Mouse (Mus musculus) gastrocnemius, postnatal 36 days (tissue): ENCODE measurements around the gene Cavin2. TPM values are rescaled to one million over a fixed set of nuclear protein-coding genes. Genes with fewer than 3 reads are reported as not detected.
A peak's percentile ranks its signal among the peaks of the same experiment; 100 is the strongest.

Experiments used
- DNase-seq, 2 experiments: peaks; one replicate each; pipeline ENCODE4 v3.0.0; 2022
- intact Hi-C: fragments of 180-260 bp; cut with DNase I; formaldehyde crosslinking; loops from one replicate; pipeline ENCODE4 v1.15.1; 2025
- long read RNA-seq, 2 experiments: library from polyadenylated mRNA; stranded (forward); transcript quantifications; one replicate each; pipeline ENCODE4 v2.0.0; 2021
- total RNA-seq, 2 experiments: library from RNA; stranded (reverse); gene quantifications; 2 replicates each; pipeline ENCODE4 v1.2.3; 2021

The Cavin2 gene
- 10 to 100 TPM; 34.7 to 35.9 TPM for total RNA-seq
- long read RNA-seq, experiment 1, transcript Cavin2-201 (2 exons, 3,055 nt), result major isoform, 26 of 116 reads
- long read RNA-seq, experiment 1, partial matches to known transcripts, result 0 of 116 reads
- long read RNA-seq, experiment 1, other reads (novel, unspliced or antisense), result 90 of 116 reads
- long read RNA-seq, experiment 2, transcript Cavin2-201 (2 exons, 3,055 nt), result major isoform, 40 of 185 reads
- long read RNA-seq, experiment 2, partial matches to known transcripts, result 0 of 185 reads
- long read RNA-seq, experiment 2, other reads (novel, unspliced or antisense), result 145 of 185 reads

- peak; percentile 19 to 38 for DNase-seq
- intact Hi-C loops, result no loop called here
These were observed at the start of gene Cavin2 for GRCm38 (mm10) chr1:51288755-51289619. TSS of gene Cavin2 (plus strand) at chr1:51289126.

DNA sequence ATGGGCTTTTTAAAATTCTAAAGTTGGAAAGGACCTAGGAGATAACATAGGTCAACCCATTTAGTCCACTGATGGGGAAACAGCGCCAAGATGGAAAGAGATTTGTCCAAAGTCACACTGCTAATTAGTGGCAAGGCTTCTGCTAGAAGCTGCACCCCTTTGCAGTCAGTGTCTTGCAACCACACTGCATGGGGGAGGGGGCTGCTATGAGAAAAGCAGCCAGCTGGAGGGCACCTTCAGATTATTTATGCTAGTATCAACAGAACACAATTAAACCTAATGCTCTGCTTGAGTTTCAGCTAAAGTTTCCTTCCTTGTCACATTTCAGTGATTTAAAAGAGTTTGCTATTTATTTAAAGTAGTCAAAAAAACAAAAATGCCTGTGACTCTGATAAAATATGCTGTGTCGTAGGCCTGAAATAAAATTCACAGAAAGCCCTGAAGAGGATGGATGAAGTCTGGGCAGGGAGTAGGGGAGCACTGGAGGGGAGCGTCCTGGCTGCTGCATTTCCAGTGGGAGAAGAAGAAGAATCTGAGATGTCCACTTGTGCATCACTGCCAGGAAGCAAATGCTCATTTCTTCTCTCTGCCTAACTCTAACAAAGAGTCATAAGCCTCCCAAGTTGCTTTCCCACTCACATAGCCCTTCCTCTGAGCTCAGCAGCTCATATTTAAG, 47.5 kb upstream of the Cavin2 start:
- intact Hi-C loops, result no loop called here
- DNase-seq, result no peak

DNA sequence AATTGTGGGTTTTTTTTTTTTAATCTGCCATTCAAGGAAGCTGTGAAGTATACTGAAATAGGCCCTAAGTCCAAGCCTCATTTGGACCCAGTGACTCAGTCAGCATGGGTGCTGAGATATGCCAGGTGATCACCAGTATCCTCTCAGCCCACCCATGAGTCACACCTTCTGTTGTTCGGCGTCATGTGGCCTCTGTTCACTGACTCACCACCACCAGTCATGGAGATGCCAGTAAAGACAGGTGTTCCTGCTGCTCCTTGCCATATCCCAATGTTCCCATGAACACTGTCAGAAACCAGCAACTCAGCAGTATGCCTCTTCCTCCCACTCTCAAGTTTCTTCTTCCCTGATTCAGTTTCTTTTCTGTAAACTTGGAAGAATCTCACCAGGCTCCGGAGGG, 45.6 kb upstream of the Cavin2 start:
- no peak for DNase-seq
- intact Hi-C loops, result no loop called here

DNA sequence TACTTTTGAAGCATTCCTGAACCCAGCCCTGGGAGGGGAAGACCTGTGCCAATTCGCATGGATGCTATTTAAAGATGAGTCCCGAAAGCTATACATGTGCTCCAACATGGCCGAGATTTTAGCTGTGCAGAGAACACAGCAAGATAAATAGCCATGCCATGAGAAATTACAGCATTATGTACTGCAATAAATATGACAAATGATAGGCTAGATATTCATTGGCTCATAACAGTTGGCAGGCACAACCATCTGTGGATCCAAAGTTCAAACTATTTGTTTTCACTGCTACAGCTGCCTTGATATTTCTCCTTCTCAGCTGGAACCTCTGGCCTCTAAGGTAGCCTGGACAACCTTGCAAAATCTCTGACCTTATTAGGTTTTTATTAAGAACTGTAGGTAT, 45.1 kb upstream of the Cavin2 start:
- intact Hi-C loops, result no loop called here
- DNase-seq, result no peak

DNA sequence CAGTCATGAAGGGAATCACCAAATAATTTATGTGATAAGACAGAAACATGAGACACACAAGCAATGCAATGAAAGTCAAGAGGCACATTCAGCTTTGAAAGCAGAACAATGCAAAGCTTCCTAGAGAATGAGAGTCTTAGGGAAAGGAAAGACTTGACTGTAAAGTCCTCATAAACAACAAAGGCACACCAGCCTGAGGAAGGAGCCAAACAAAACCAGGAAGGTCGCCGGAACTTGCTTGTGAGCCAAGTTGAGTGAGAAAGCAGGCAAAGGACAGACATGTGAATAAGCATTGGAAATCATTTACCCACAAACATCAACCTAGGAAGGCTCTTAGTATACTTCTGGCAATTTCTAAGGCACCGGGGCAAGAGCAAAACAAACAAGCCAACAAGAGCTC, 43.5 kb upstream of the Cavin2 start:
- intact Hi-C loops, result no loop called here
- DNase-seq, result no peak

DNA sequence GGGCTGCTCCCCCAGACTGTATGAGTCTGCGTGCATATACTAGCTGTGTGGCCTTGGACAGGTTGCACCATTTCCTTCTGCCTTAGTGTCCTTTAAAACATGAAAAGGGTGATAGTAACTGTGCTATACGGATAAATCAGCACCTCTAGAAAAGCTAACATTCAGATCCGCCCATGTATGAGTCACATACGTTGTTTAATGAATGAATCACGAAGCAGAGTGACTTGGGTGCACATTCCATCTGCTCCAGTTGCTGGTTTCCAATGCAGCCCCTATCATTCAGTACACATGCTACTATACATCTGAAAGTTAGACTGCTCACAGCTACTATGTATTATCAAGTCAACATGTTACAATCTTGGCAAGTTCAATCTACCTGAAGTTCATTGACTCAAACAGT, 38.6 kb upstream of the Cavin2 start:
- intact Hi-C loops, result no loop called here
- no peak for DNase-seq

- no peak for DNase-seq
These were observed 23.7 kb upstream of the Cavin2 start for GRCm38 (mm10) chr1:51265118-51265800.

GRCm38 (mm10) chr1:51265926-51266325, 23.0 kb upstream of the Cavin2 start:
- intact Hi-C loops, result loop anchor here (10.0 kb wide), 1 partner anchor 121 kb away; no protein-coding TSS in a partner anchor
- no peak for DNase-seq

More at GRCm38 (mm10) chr1:51265118-51265800, 23.7 kb upstream of the Cavin2 start:
- intact Hi-C loops, result loop anchor here (10.0 kb wide), 1 partner anchor 120 kb away; no protein-coding TSS in a partner anchor

GRCm38 (mm10) chr1:51267125-51267524, 21.8 kb upstream of the Cavin2 start:
- intact Hi-C loops, result loop anchor here (10.0 kb wide), 1 partner anchor 122 kb away; no protein-coding TSS in a partner anchor
- no peak for DNase-seq

DNA sequence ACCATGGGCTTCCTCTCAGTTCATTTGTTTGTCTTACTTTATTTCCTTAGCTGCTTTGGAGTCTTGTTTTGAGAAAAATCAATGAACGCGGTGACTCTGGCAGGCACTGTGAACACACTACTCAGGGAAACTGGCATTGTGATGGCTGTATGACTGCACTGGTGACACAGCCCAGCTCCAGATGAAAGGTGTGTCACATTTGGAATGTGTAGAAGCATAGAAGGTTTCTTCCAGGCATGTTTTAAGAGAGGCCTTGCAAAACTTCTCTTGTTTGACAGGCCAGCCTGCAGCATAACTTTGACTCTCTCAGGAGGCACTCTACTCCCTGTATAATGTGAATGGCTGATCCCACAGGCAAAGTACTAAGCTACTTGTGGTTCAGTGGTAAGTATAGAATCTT, 20.7 kb upstream of the Cavin2 start:
- DNase-seq, result no peak
- intact Hi-C loops, result loop anchor here (10.0 kb wide), 1 partner anchor 123 kb away; no protein-coding TSS in a partner anchor

- intact Hi-C loops, result no loop called here
- DNase-seq, result no peak
These were observed 18.6 kb upstream of the Cavin2 start for GRCm38 (mm10) chr1:51270196-51270935.

- intact Hi-C loops, result no loop called here
- no peak for DNase-seq
These were observed 17.1 kb upstream of the Cavin2 start for GRCm38 (mm10) chr1:51271845-51272244.

DNA sequence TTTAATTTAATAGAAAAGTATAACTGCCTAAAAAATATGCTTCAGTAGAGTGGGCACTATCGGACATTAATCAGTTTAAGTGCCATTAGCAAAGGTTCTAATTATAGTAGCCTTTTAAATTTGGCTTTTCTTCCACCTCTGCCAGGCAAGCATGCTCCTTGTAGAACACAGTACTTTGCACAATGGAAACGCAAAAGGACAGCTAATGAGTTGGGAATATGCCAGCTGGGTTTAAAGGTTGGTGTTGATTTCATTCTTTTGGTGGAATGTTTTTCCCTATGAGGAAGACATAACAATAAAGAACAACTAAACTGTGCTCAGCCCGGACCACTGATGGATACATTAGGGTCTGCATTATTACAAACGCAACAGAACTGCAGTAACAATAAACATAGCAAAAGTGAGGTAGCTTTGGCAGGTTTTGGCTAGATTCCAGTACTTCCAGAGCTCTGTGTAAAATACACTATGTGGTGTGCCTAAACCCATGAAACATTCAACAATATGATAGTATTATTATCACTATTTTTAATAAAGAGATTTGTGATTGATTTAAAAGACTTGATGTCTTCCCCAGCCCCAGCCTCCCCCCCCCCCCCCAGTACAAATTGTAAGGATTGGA, 16.2 kb upstream of the Cavin2 start:
- intact Hi-C loops, result no loop called here
- no peak for DNase-seq

- DNase-seq, result no peak
- intact Hi-C loops, result no loop called here
These were observed 10.9 kb upstream of the Cavin2 start for GRCm38 (mm10) chr1:51277879-51278567.

DNA sequence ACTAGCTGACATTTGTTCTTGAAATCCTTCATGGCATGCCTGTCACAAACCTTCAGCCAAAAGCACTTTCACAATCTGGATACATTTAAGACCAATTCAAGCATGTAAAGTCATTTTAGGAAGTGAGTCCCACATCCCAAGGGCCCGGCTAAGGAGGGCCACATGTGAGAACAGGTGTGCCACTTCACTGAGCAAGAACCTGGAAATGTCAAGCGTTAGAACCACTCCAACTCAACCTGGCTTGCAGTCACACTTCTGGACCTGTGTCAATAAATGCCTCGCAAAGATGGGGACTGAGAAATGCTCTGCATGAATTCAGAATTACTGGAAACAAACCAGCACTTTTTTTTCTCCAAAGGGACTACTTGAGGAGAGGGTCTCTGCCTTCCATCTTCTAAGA, 725 bp upstream of the Cavin2 start:
- no peak for DNase-seq
- intact Hi-C loops, result no loop called here

GRCm38 (mm10) chr1:51289620-51290445, 907 bp downstream of the Cavin2 start:
- no peak for DNase-seq

GRCm38 (mm10) chr1:51290634-51291033, 1.7 kb downstream of the Cavin2 start:
- DNase-seq, result no peak
- intact Hi-C loops, result no loop called here

More at GRCm38 (mm10) chr1:51289620-51290445, 907 bp downstream of the Cavin2 start:
- intact Hi-C loops, result no loop called here

- intact Hi-C loops, result no loop called here
- DNase-seq, result no peak
These were observed 3.4 kb downstream of the Cavin2 start for GRCm38 (mm10) chr1:51292348-51292747.
